Mouse (Mus musculus) embryonic facial prominence, embryonic 12.5 days (tissue): ENCODE results near the gene Slc40a1. TPM values are rescaled to one million over a fixed set of nuclear protein-coding genes. Genes with fewer than 3 reads are reported as not detected.

ENCODE experiments used
- ATAC-seq: fragments of 200-750 bp; cut with Nextera tagmentation; 2 replicates; pipeline ENCODE4 v1.8.0; 2017; ENCODE audit not compliant: insufficient number of reproducible peaks, insufficient read depth, low FRiP score, low TSS enrichment
- H3K27ac ChIP-seq: fragments of 300-500 bp; sonication (generic); 2 replicates; pipeline ENCODE4 v1.5.1; 2016; ENCODE audit warnings: mild to moderate bottlenecking
- H3K27me3 ChIP-seq: fragments of 300-500 bp; sonication (generic); 2 replicates; pipeline ENCODE4 v1.6.1; 2016; ENCODE audit warnings: mild to moderate bottlenecking, moderate library complexity
- H3K36me3 ChIP-seq: fragments of 300-500 bp; sonication (generic); 2 replicates; pipeline ENCODE4 v1.6.1; 2016; ENCODE audit warnings: mild to moderate bottlenecking
- H3K4me1 ChIP-seq: fragments of 300-500 bp; sonication (generic); 2 replicates; pipeline ENCODE4 v1.6.1; 2016
- H3K4me2 ChIP-seq: fragments of 300-500 bp; sonication (generic); replicated peaks from 2 replicates; pipeline ENCODE4 v1.6.1; 2016; ENCODE audit warnings: mild to moderate bottlenecking, moderate library complexity
- H3K4me3 ChIP-seq: fragments of 300-500 bp; sonication (generic); 2 replicates; pipeline ENCODE4 v1.5.1; 2016; ENCODE audit warnings: mild to moderate bottlenecking
- H3K9ac ChIP-seq: fragments of 300-500 bp; sonication (generic); 2 replicates; pipeline ENCODE4 v1.6.1; 2016; ENCODE audit warnings: mild to moderate bottlenecking, moderate library complexity
- H3K9me3 ChIP-seq: fragments of 300-500 bp; sonication (generic); 2 replicates; pipeline ENCODE4 v1.6.1; 2016; ENCODE audit warnings: mild to moderate bottlenecking, moderate library complexity
- WGBS: fragments of 180-500 bp; shearing (Covaris S2); methylation state at CpG from one replicate; pipeline ENCODE4 v1.1.7; 2016; 5-methylcytosine and 5-hydroxymethylcytosine counted together
- polyA plus RNA-seq: library from polyadenylated mRNA; unstranded; fragments of >200 nt; fragmentation: Nextera tagmentation; extraction: Ambion mirVana; gene quantifications from 2 replicates; pipeline ENCODE4 v1.2.1, GENCODE M21; 2016

Slc40a1 gene
- polyA plus RNA-seq, 1 experiment from 2014 or later: 16.4 TPM

- WGBS: 91% methylated on average over 3 of the region's 3 CpGs
- no peak overlapping the region for H3K9ac ChIP-seq
- H3K4me2 ChIP-seq: no peak overlapping the region
- no peak for ATAC-seq
- H3K27ac ChIP-seq: no peak overlapping the region
- H3K27me3 ChIP-seq: no peaks in the 10 kb centered on the region
- H3K36me3 ChIP-seq: no peaks in the 10 kb centered on the region
- peaks cover 29% of the 10 kb centered on the region for H3K4me1 ChIP-seq
- H3K4me3 ChIP-seq: no peak overlapping the region
- H3K9me3 ChIP-seq: no peaks in the 10 kb centered on the region
These were observed 62.7 kb downstream of the Slc40a1 start for GRCm38 (mm10) chr1:45863641-45864040.

- no peak overlapping the region for H3K4me2 ChIP-seq
- peaks cover 28% of the 10 kb centered on the region for H3K4me1 ChIP-seq
- no peak for ATAC-seq
- H3K9me3 ChIP-seq: no peaks in the 10 kb centered on the region
- H3K36me3 ChIP-seq: no peaks in the 10 kb centered on the region
- no peaks in the 10 kb centered on the region for H3K27me3 ChIP-seq
- H3K4me3 ChIP-seq: no peak overlapping the region
- H3K9ac ChIP-seq: no peak overlapping the region
- H3K27ac ChIP-seq: no peak overlapping the region
These were observed 65.2 kb downstream of the Slc40a1 start for GRCm38 (mm10) chr1:45861162-45861561.

- H3K4me2 ChIP-seq: no peak overlapping the region
- 42% methylated on average over 5 of the region's 5 CpGs for WGBS
- ATAC-seq: no peak
These were observed 66.0 kb downstream of the Slc40a1 start for GRCm38 (mm10) chr1:45860349-45860748.

More at GRCm38 (mm10) chr1:45860349-45860748, 66.0 kb downstream of the Slc40a1 start:
- Histone ChIP-seq H3K27me3 (no peaks in the 10 kb centered on the region), H3K9me3 (no peaks in the 10 kb centered on the region), H3K4me3 (no peak overlapping the region), H3K4me1 (peaks cover 21% of the 10 kb centered on the region), H3K36me3 (no peaks in the 10 kb centered on the region), H3K27ac (no peak overlapping the region), H3K9ac (no peak overlapping the region)

Other genes starting within 250 kb of the Slc40a1 start
- 74.3 and 76.5 TPM in 2 replicates for gene Wdr75, start 131.4 kb downstream of the Slc40a1 start, polyA plus RNA-seq
- gene Gm5269, start 36.2 kb downstream of the Slc40a1 start, polyA plus RNA-seq: not detected in 2 replicates
- gene Dnah7b, start 139.8 kb upstream of the Slc40a1 start, polyA plus RNA-seq: 2.6 and 2.9 TPM in 2 replicates